Mouse (Mus musculus) liver, adult 2 months (tissue): ENCODE results near the gene Spire2.

Experiments
- CTCF ChIP-seq: fragments of 200-500 bp; IDR thresholded peaks from 2 replicates; pipeline ENCODE4 v1.5.1; 2011; ENCODE audit warnings: low read depth, low read length, control low read depth
- POLR2A ChIP-seq: fragments of 200-500 bp; IDR thresholded peaks from 2 replicates; pipeline ENCODE4 v1.6.1; 2011; ENCODE audit warnings: low read length, control low read depth; ENCODE audit not compliant: insufficient read depth; ENCODE audit errors: extremely low read depth

DNA sequence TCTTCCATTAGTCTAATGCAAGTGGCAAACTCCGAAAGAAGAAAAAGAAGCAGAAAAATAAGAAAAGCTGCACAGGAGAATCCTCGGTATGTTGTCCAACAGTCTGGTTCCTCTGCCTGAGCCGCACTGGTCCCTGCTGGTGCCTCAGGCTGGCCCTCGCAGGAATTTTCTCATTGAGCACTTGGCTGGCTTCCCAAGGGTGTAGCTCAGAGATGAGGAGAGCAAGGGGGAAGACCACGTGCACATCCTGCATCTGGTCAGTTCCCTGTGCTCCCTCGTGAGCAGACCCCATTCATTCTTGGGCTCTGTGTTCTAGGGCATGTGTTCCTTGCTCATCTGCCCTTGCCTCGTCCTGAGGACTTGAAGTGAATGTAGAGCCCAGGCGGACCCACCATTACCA is 50.0 kb downstream of the Spire2 start:
- no peak for TF ChIP-seq CTCF
- no peak for TF ChIP-seq POLR2A
